Mouse (Mus musculus): Measurements from ENCODE around the gene Enpep. TPM values are rescaled to one million over a fixed set of nuclear protein-coding genes. Genes with fewer than 3 reads are reported as not detected.

Gene Enpep
- polyA plus RNA-seq, 1 experiment: not detected

DNA sequence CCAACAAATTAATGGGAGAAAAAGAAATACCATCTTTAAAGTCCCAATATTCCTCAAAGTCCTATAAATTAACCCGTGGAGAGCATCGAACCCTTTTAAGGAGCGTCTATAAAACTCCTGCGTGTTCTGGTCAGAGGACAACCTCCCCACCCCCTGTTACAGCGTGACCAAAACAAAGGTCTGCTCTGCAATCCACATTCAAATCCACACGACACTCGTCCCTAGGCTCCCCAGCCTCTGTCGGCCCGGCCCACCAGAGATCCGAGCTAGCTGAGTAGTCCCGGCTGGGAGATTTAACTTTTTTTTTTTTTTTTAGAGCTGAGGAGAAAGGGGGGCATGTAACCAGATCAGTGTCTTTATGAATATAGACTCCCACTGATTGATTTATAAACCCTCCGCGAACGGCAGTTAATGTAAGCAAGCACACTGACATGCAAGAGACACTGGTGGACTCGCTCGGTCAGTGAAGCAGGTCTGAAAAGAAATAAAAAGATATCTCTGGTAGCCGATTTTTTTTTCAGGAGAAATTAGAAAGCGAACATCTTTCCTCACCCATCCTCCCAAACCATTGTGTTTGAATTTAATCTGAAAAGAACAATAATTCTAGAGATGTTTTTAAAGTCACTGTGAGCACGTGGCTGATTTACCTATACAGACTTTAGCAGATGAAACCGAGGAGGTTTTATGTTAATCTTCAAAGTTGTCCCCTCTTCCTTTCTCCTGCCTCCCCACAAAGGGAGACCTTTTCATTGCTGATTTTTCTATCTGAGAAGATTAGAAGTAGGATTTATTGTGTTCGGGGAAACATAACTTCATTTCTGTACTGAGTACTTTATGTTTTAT lies 109.9 kb downstream of the Enpep start:
- H3K9ac ChIP-seq (ENCODE audit: low read depth, poor library complexity, severe bottlenecking): no peak overlapping the region
- H3K27ac ChIP-seq (ENCODE audit: insufficient read depth, low read length): no peak overlapping the region
- TF ChIP-seq EP300 (IDR thresholded peaks at IDR 0.05; ENCODE audit: insufficient read depth, low read depth, low read length): peak; percentile 63; the same call in 1 of the 2 replicates
- no peak for TF ChIP-seq POLR2A (IDR thresholded peaks at IDR 0.05; ENCODE audit: insufficient read depth, low read length)
- TF ChIP-seq CTCF (IDR thresholded peaks at IDR 0.05; ENCODE audit: low read depth, low read length): no peak
- no peaks in the 10 kb centered on the region for H3K9me3 ChIP-seq (replicated peaks; ENCODE audit: control insufficient read depth, insufficient read depth, low read length, poor library complexity, severe bottlenecking)
- H3K27me3 ChIP-seq (ENCODE audit: control insufficient read depth, insufficient read depth, low read length, poor library complexity, severe bottlenecking): peaks cover 41% of the 10 kb centered on the region
- no peaks in the 10 kb centered on the region for H3K36me3 ChIP-seq (ENCODE audit: control insufficient read depth, insufficient read depth, low read length, poor library complexity, severe bottlenecking)
- no peaks in the 10 kb centered on the region for H3K4me1 ChIP-seq (ENCODE audit: control insufficient read depth, insufficient read depth, low read length)
- no peak overlapping the region for H3K4me3 ChIP-seq (ENCODE audit: low read depth, low read length)

DNA sequence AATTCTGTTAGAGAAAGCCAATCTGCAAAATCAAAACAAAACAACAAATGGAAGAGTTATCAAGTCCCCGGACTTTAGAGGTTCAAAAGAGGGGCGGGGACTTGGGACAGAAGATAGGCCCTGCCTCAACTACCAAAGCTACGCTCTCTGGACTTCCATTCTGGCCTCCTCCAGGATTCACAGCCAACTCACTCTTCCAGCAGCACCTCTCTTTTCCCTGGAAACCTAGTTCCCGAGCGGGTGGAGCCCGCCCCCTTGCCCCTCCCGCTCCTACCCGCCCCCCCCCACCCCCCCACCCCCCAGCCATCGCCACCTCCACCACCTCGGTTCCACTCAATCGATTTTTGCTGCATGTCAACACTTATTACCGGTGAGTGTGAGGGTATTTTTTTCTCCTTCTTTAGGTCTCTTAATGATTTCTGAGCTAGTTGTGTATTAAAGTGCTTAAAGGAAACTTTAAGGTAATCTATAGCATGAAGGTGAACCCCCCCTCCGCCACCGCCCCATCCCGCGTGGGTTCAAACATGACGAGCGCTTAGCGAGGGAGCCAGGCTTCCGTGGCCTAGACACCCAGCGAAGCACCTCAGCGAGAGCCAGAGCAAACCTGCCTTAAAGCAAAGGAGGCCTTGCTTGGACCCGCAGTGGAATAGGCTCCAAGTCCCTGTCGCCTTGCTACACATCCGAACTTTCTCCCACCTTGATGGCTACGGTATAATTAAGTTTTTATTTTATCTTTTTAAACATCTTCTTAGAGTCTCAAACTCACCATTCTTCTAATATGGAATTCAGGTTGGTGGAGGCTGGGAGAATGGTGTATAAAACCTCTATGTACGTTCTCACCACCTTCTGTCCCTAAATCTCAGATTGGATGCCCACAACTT lies 110.9 kb downstream of the Enpep start:
- Histone ChIP-seq H3K9me3 (replicated peaks; ENCODE audit: control insufficient read depth, insufficient read depth, low read length, poor library complexity, severe bottlenecking) (no peaks in the 10 kb centered on the region), H3K4me1 (ENCODE audit: control insufficient read depth, insufficient read depth, low read length) (no peaks in the 10 kb centered on the region)

DNA sequence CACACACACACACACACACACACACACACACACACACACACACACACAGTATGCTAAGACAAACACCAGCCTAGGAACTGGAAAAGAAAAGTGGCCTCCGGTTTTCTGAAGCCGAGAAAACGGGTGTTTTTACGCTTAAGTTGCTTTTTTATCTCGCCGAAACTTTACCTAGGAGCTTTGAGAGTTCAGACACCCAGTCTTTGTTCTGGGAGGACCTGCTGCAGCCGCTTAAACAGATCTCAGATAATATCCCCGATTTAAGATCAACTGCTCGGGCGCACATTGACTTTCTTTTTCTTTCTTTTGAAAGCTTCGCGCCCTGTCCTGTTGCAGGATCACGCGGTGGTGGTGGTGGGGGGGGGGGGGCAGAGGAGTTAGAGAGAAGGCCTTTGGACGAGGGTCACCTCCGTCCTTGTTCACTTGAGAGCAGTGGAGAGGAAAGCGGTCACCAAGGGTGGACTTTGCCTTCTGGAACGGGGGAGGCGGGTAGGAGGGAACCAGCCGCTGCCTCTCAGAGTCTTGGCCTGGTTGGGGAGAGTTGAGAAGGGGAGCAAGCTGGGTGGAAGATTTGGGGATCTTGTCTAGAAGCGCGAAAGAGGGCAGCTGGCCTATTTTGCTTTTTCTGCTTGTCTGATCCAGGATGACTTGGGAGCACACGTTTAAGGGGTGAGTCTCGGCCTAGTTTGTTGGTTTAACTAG lies 111.7 kb downstream of the Enpep start:
- H3K4me1 ChIP-seq (ENCODE audit: control insufficient read depth, insufficient read depth, low read length): no peaks in the 10 kb centered on the region
- H3K9ac ChIP-seq (ENCODE audit: low read depth, poor library complexity, severe bottlenecking): no peak overlapping the region
- peaks cover 49% of the 10 kb centered on the region for H3K27me3 ChIP-seq (ENCODE audit: control insufficient read depth, insufficient read depth, low read length, poor library complexity, severe bottlenecking)
- H3K27ac ChIP-seq (ENCODE audit: insufficient read depth, low read length): no peak overlapping the region
- no peaks in the 10 kb centered on the region for H3K9me3 ChIP-seq (replicated peaks; ENCODE audit: control insufficient read depth, insufficient read depth, low read length, poor library complexity, severe bottlenecking)
- TF ChIP-seq EP300 (IDR thresholded peaks at IDR 0.05; ENCODE audit: insufficient read depth, low read depth, low read length) (no peak), CTCF (IDR thresholded peaks at IDR 0.05; ENCODE audit: low read depth, low read length) (no peak), POLR2A (IDR thresholded peaks at IDR 0.05; ENCODE audit: insufficient read depth, low read length) (no peak)
- H3K36me3 ChIP-seq (ENCODE audit: control insufficient read depth, insufficient read depth, low read length, poor library complexity, severe bottlenecking): no peaks in the 10 kb centered on the region
- no peak overlapping the region for H3K4me3 ChIP-seq (ENCODE audit: low read depth, low read length)

More for the DNA sequence above, 110.9 kb downstream of the Enpep start:
- no peak overlapping the region for H3K9ac ChIP-seq (ENCODE audit: low read depth, poor library complexity, severe bottlenecking)
- H3K36me3 ChIP-seq (ENCODE audit: control insufficient read depth, insufficient read depth, low read length, poor library complexity, severe bottlenecking): no peaks in the 10 kb centered on the region
- no peak for TF ChIP-seq CTCF (IDR thresholded peaks at IDR 0.05; ENCODE audit: low read depth, low read length)
- no peak for TF ChIP-seq EP300 (IDR thresholded peaks at IDR 0.05; ENCODE audit: insufficient read depth, low read depth, low read length)
- TF ChIP-seq POLR2A (IDR thresholded peaks at IDR 0.05; ENCODE audit: insufficient read depth, low read length): no peak
- H3K27me3 ChIP-seq (ENCODE audit: control insufficient read depth, insufficient read depth, low read length, poor library complexity, severe bottlenecking): peaks cover 51% of the 10 kb centered on the region
- H3K27ac ChIP-seq (ENCODE audit: insufficient read depth, low read length): no peak overlapping the region
- H3K4me3 ChIP-seq (ENCODE audit: low read depth, low read length): no peak overlapping the region

DNA sequence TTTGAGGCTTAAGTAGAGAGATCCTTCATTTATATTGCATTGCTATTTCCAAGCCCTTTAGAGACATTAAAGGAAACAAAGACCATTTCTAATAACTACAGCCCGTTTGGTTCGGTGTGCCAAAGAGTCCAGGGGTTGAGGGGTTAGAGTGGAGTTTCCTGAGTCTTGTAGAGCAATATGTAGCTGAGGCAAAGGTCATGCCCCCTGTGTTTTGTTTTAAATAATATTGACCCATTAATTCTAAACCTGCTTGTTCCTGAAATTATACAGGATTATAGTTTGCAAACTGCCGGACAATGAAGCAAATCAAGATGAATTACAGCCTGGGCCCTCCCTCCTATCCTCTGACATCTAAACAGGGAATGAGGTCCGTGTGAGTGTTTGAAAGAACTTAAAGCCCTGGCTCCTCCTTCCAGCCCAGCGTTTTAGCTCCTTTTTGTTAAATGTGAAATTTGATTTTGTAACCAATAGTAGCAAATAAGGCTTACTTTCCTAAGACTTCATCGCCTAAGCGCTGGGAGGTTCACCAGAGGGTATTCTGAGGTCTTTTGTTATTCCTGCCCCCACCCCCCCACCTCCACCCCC lies 112.3 kb downstream of the Enpep start:
- Histone ChIP-seq H3K4me1 (ENCODE audit: control insufficient read depth, insufficient read depth, low read length) (no peaks in the 10 kb centered on the region), H3K4me3 (ENCODE audit: low read depth, low read length) (no peak overlapping the region), H3K9ac (ENCODE audit: low read depth, poor library complexity, severe bottlenecking) (no peak overlapping the region), H3K36me3 (ENCODE audit: control insufficient read depth, insufficient read depth, low read length, poor library complexity, severe bottlenecking) (no peaks in the 10 kb centered on the region), H3K27ac (ENCODE audit: insufficient read depth, low read length) (no peak overlapping the region), H3K27me3 (ENCODE audit: control insufficient read depth, insufficient read depth, low read length, poor library complexity, severe bottlenecking) (peaks cover 45% of the 10 kb centered on the region), H3K9me3 (replicated peaks; ENCODE audit: control insufficient read depth, insufficient read depth, low read length, poor library complexity, severe bottlenecking) (no peaks in the 10 kb centered on the region)
- TF ChIP-seq EP300 (IDR thresholded peaks at IDR 0.05; ENCODE audit: insufficient read depth, low read depth, low read length) (no peak), CTCF (IDR thresholded peaks at IDR 0.05; ENCODE audit: low read depth, low read length) (no peak), POLR2A (IDR thresholded peaks at IDR 0.05; ENCODE audit: insufficient read depth, low read length) (no peak)

Other genes starting within 250 kb of the Enpep start
- gene Pitx2, start 132.8 kb downstream of the Enpep start, polyA plus RNA-seq (2011; ENCODE audit: insufficient read depth, insufficient read length, low read depth, missing spikeins): 21.4 and 23.4 TPM in 2 replicates
- 124 TPM in 2 replicates for gene Elovl6, start 199.6 kb upstream of the Enpep start, polyA plus RNA-seq (2011; ENCODE audit: insufficient read depth, insufficient read length, low read depth, missing spikeins)